ENCODE assay signal across 7 mouse cellular contexts in genomic region chr11:62006680-62007079, GRCm38 (mm10). TPM values are rescaled to one million over a fixed set of nuclear protein-coding genes. Genes with fewer than 3 reads are reported as not detected.
A peak's percentile ranks its signal among the peaks of the same experiment; 100 is the strongest.
DNase-seq lines count a peak whose midpoint lies in the region; ATAC-seq and TF ChIP-seq lines count a peak whose summit lies in the region.

No protein-coding gene starts in this region.

- TF ChIP-seq POLR2A in CH12.LX (IDR thresholded peaks at IDR 0.05; ENCODE audit: low read depth, low read length): peak; percentile 64
- TF ChIP-seq POLR2A in bone marrow, adult 2 months (IDR thresholded peaks at IDR 0.05; ENCODE audit: borderline replicate concordance, control insufficient read depth, low read depth, low read length): no peak

- TF ChIP-seq CTCF in kidney, postnatal 0 days (IDR thresholded peaks at IDR 0.05; ENCODE audit: low read depth): no peak
- TF ChIP-seq CTCF in CH12.LX (conservative IDR thresholded peaks at IDR 0.05 in 1 of 2, IDR thresholded peaks at IDR 0.05 in 1 of 2; ENCODE audit: low read depth in 2 of 2, low read length in 2 of 2): no peak
- no peak for TF ChIP-seq CTCF in bone marrow, adult 2 months (IDR thresholded peaks at IDR 0.05; ENCODE audit: control insufficient read depth, insufficient read depth, low read length)

- WGBS in kidney, postnatal 0 days: 51% methylated on average over 5 of the region's 5 CpGs
- WGBS in bone marrow, adult 2 months: 4% methylated on average over 5 of the region's 5 CpGs
- 16% methylated on average over 5 of the region's 5 CpGs for WGBS in liver, embryonic 16.5 days (ENCODE audit: insufficient replicate concordance)

- H3K4me2 ChIP-seq in kidney, postnatal 0 days (ENCODE audit: low read length): no peak overlapping the region
- peak overlapping the region; percentile 89 for H3K4me2 ChIP-seq in CH12.LX (ENCODE audit: insufficient read depth, low read depth, poor library complexity, severe bottlenecking)
- H3K4me2 ChIP-seq in liver, embryonic 16.5 days (ENCODE audit: low read depth, low read length): peak overlapping the region; percentile 44

- ATAC-seq in kidney, postnatal 0 days (replicated peaks; ENCODE audit: low FRiP score, low read depth): no peak
- ATAC-seq in liver, embryonic 16.5 days (ENCODE audit: low read depth): no peak
- ATAC-seq in inflammation-experienced regulatory T-cells, adult 6 months: no peak

- no peak overlapping the region for H3K4me3 ChIP-seq in kidney, postnatal 0 days (replicated peaks; ENCODE audit: low read depth, low read length)
- H3K4me3 ChIP-seq in CH12.LX (replicated peaks in 1 of 3; ENCODE audit: low read depth in 2 of 3, low read length in 2 of 3, poor library complexity in 1 of 3): peak overlapping the region; percentile 57 to 74 (median 63)
- peak overlapping the region; percentile 66 for H3K4me3 ChIP-seq in bone marrow, adult 2 months (replicated peaks; ENCODE audit: control insufficient read depth, low read depth, low read length)
- peak overlapping the region; percentile 30 for H3K4me3 ChIP-seq in liver, embryonic 16.5 days (ENCODE audit: low read depth, low read length)

- TF ChIP-seq EP300 in CH12.LX (IDR thresholded peaks at IDR 0.05; ENCODE audit: low read length): peak; percentile 18; the same call in 1 of the 2 replicates

- peaks cover 15% of the 10 kb centered on the region for H3K79me2 ChIP-seq in CH12.LX (replicated peaks; ENCODE audit: control insufficient read depth, extremely low read depth, insufficient read depth, poor library complexity, severe bottlenecking)

- no peaks in the 10 kb centered on the region for H3K9me3 ChIP-seq in kidney, postnatal 0 days (replicated peaks; ENCODE audit: low read length)
- no peaks in the 10 kb centered on the region for H3K9me3 ChIP-seq in CH12.LX (replicated peaks; ENCODE audit: low read length)
- H3K9me3 ChIP-seq in liver, embryonic 16.5 days (replicated peaks; ENCODE audit: control insufficient read depth, low read length): no peaks in the 10 kb centered on the region

- TF ChIP-seq RAD21 in CH12.LX (IDR thresholded peaks at IDR 0.05; ENCODE audit: low read depth, low read length): no peak

- H3K36me3 ChIP-seq in kidney, postnatal 0 days (ENCODE audit: insufficient read depth, low read length): no peaks in the 10 kb centered on the region
- no peaks in the 10 kb centered on the region for H3K36me3 ChIP-seq in CH12.LX (replicated peaks in 1 of 2; ENCODE audit: control insufficient read depth in 1 of 2, insufficient read depth in 1 of 2, low read length in 1 of 2)
- no peaks in the 10 kb centered on the region for H3K36me3 ChIP-seq in liver, embryonic 16.5 days (ENCODE audit: control insufficient read depth, insufficient read depth)

- in situ Hi-C loops in CH12.LX (cut with MboI; ENCODE audit: low pct_ligation_motif_present, low pct_unique_long_range_greater_than_20kb, low sequenced_read_pairs): no loop called here

- dilution Hi-C loops in CH12.LX (cut with MboI; ENCODE audit: extremely low pct_ligation_motif_present, extremely low pct_unique_long_range_greater_than_20kb, low sequenced_read_pairs): no loop called here

- H3K27me3 ChIP-seq in kidney, postnatal 0 days (ENCODE audit: insufficient read depth, low read length): no peaks in the 10 kb centered on the region
- H3K27me3 ChIP-seq in CH12.LX (replicated peaks): no peaks in the 10 kb centered on the region
- H3K27me3 ChIP-seq in liver, embryonic 16.5 days (ENCODE audit: control insufficient read depth, insufficient read depth, low read depth, low read length): no peaks in the 10 kb centered on the region

- no peak overlapping the region for H3K27ac ChIP-seq in kidney, postnatal 0 days
- H3K27ac ChIP-seq in CH12.LX (ENCODE audit: insufficient read depth, low read depth): peak overlapping the region; percentile 98
- no peak overlapping the region for H3K27ac ChIP-seq in bone marrow, adult 2 months (ENCODE audit: control insufficient read depth, insufficient read depth, low read depth, low read length, poor library complexity)
- no peak overlapping the region for H3K27ac ChIP-seq in liver, embryonic 16.5 days (ENCODE audit: low read length)

- H3K9ac ChIP-seq in kidney, postnatal 0 days (ENCODE audit: low read depth, low read length): no peak overlapping the region
- peak overlapping the region; percentile 88 for H3K9ac ChIP-seq in CH12.LX (ENCODE audit: insufficient read depth, low read depth)
- no peak overlapping the region for H3K9ac ChIP-seq in liver, embryonic 16.5 days (ENCODE audit: low read depth, low read length)

- DNase-seq in kidney, postnatal 0 days (ENCODE audit: low spot score): peak; percentile 16
- DNase-seq in kidney, postnatal 14 days: no peak
- DNase-seq in CH12.LX (ENCODE audit: extremely low read depth): peak; percentile 66
- no peak for DNase-seq in cerebellum, postnatal 4 days (ENCODE audit: low spot score in 2 of 2)

- H3K4me1 ChIP-seq in kidney, postnatal 0 days (replicated peaks; ENCODE audit: insufficient read depth, low read length): 0 out of 2 replicates have a peak, but pooled peaks cover 13% of the 10 kb centered on the region
- peaks cover 21 to 51% of the 10 kb centered on the region in 2 experiments for H3K4me1 ChIP-seq in CH12.LX (ENCODE audit: control insufficient read depth in 1 of 2, insufficient read depth in 2 of 2)
- peaks cover 3% of the 10 kb centered on the region; the same call in 1 of the 2 replicates for H3K4me1 ChIP-seq in bone marrow, adult 2 months (ENCODE audit: control insufficient read depth, insufficient read depth, low read length)
- H3K4me1 ChIP-seq in liver, embryonic 16.5 days (ENCODE audit: control insufficient read depth, low read depth, low read length): peaks cover 30% of the 10 kb centered on the region

TF ChIP-seq in CH12.LX, 34 proteins besides CTCF, POLR2A, EP300 and RAD21:
- peak; percentile 74 for TF ChIP-seq SIN3A (IDR thresholded peaks at IDR 0.05; ENCODE audit: low read length)
- TF ChIP-seq TCF12 (IDR thresholded peaks at IDR 0.05; ENCODE audit: low read depth, low read length): peak; percentile 57; the same call in 1 of the 2 replicates
- no peak for TF ChIP-seq ZNF384 (IDR thresholded peaks at IDR 0.05; ENCODE audit: low read depth, low read length)
- TF ChIP-seq GABPA (IDR thresholded peaks at IDR 0.05; ENCODE audit: insufficient replicate concordance, low read depth, low read length): no peak
- TF ChIP-seq MYC (IDR thresholded peaks at IDR 0.05; ENCODE audit: low read depth, low read length): 0 out of 2 replicates have a peak, but pooled peaks have one; percentile 16
- no peak for TF ChIP-seq POLR2AphosphoS2 (IDR thresholded peaks at IDR 0.05; ENCODE audit: low read depth, low read length)
- TF ChIP-seq NRF1 (IDR thresholded peaks at IDR 0.05; ENCODE audit: low read depth, low read length): no peak
- no peak for TF ChIP-seq PAX5 (IDR thresholded peaks at IDR 0.05; ENCODE audit: low read length)
- no peak for TF ChIP-seq E2F4 (IDR thresholded peaks at IDR 0.05; ENCODE audit: insufficient replicate concordance, low read depth, low read length)
- TF ChIP-seq SMC3 (IDR thresholded peaks at IDR 0.05; ENCODE audit: low read depth, low read length): no peak
- TF ChIP-seq NELFE (IDR thresholded peaks at IDR 0.05; ENCODE audit: low read depth, low read length): peak; percentile 53; the same call in 1 of the 2 replicates
- TF ChIP-seq KAT2A (IDR thresholded peaks at IDR 0.05; ENCODE audit: insufficient replicate concordance, low read length): no peak
- no peak for TF ChIP-seq MXI1 (IDR thresholded peaks at IDR 0.05; ENCODE audit: low read depth, low read length)
- TF ChIP-seq CHD2 (IDR thresholded peaks at IDR 0.05; ENCODE audit: low read length): peak; percentile 88
- TF ChIP-seq RCOR1 (conservative IDR thresholded peaks at IDR 0.05; ENCODE audit: low read depth, low read length): no peak
- TF ChIP-seq ELF1 (IDR thresholded peaks at IDR 0.05; ENCODE audit: low read depth, low read length): peak; percentile 91
- TF ChIP-seq IRF4 (IDR thresholded peaks at IDR 0.05; ENCODE audit: low read depth, low read length): no peak
- TF ChIP-seq BHLHE40 (IDR thresholded peaks at IDR 0.05; ENCODE audit: low read depth, low read length): no peak
- TF ChIP-seq USF1 (IDR thresholded peaks at IDR 0.05; ENCODE audit: low read depth, low read length): no peak
- no peak for TF ChIP-seq ZMIZ1 (IDR thresholded peaks at IDR 0.05; ENCODE audit: low read depth, low read length)
- TF ChIP-seq HCFC1 (IDR thresholded peaks at IDR 0.05; ENCODE audit: low read depth, low read length): no peak; the same call in 1 of the 2 replicates
- TF ChIP-seq ETS1 (conservative IDR thresholded peaks at IDR 0.05; ENCODE audit: low read depth, low read length): no peak; the same call in 1 of the 2 replicates
- TF ChIP-seq TBP (conservative IDR thresholded peaks at IDR 0.05; ENCODE audit: low read depth, low read length): peak; percentile 66; the same call in 1 of the 2 replicates
- no peak for TF ChIP-seq MAX (IDR thresholded peaks at IDR 0.05; ENCODE audit: low read length)
- no peak for TF ChIP-seq ZKSCAN1 (IDR thresholded peaks at IDR 0.05; ENCODE audit: borderline replicate concordance, low read depth, low read length)
- TF ChIP-seq JUND (conservative IDR thresholded peaks at IDR 0.05; ENCODE audit: low read depth, low read length): no peak
- no peak for TF ChIP-seq USF2 (conservative IDR thresholded peaks at IDR 0.05; ENCODE audit: low read depth, low read length)
- no peak for TF ChIP-seq JUN (IDR thresholded peaks at IDR 0.05; ENCODE audit: insufficient read depth, low read depth, low read length)
- no peak for TF ChIP-seq MAFK (IDR thresholded peaks at IDR 0.05; ENCODE audit: insufficient replicate concordance, low read length)
- TF ChIP-seq UBTF (IDR thresholded peaks at IDR 0.05; ENCODE audit: low read depth, low read length): no peak
- no peak for TF ChIP-seq CHD1 (IDR thresholded peaks at IDR 0.05; ENCODE audit: low read depth, low read length)
- TF ChIP-seq MAZ (IDR thresholded peaks at IDR 0.05; ENCODE audit: low read depth, low read length): no peak
- TF ChIP-seq MEF2A (IDR thresholded peaks at IDR 0.05; ENCODE audit: borderline replicate concordance, low read depth, low read length): no peak; the same call in 1 of the 2 replicates

RNA-seq across cellular contexts. Expression of gene Specc1, which starts 50.1 kb away (rescaled TPM):
- 8.7 and 10.2 TPM in 2 replicates for polyA plus RNA-seq in kidney, postnatal 0 days (2015; fragmentation: Nextera tagmentation; extraction: Ambion mirVana)
- total RNA-seq in CH12.LX (2012; rRNA removed) (15.5 and 16.7 TPM in 2 replicates), CH12.LX (2014; rRNA removed) (7.3 and 7.6 TPM in 2 replicates)
- 18.4 and 18.6 TPM in 2 replicates for polyA plus RNA-seq in CH12.LX (2012; ENCODE audit: insufficient read length, low read depth)
- polyA plus RNA-seq in bone marrow, adult 2 months (2011; ENCODE audit: insufficient read depth, insufficient read length, low replicate concordance, missing spikeins): 69.9 and 73.8 TPM in 2 replicates
- 58.6 and 58.9 TPM in 2 replicates for polyA plus RNA-seq in liver, embryonic 16.5 days (2015; fragmentation: Nextera tagmentation; extraction: Ambion mirVana)
- 1 to 10 TPM in 2 of 3 experiments, under 1 TPM in 1; 0.87 to 6.0 (median 3.3) TPM for polyA plus RNA-seq in inflammation-experienced regulatory T-cells, adult 6 months (2017; shearing (Covaris generic))

Comparison
In these comparisons a context has a peak if more than half of its experiments do, and no peak if none do; other contexts are left out.
1. DNase-seq: peak in kidney, postnatal 0 days (single experiment) and CH12.LX (single experiment); none in kidney, postnatal 14 days (single experiment) and cerebellum, postnatal 4 days (0 of 2).